Mouse (Mus musculus): ENCODE measurements around the gene Shisa3.

DNA sequence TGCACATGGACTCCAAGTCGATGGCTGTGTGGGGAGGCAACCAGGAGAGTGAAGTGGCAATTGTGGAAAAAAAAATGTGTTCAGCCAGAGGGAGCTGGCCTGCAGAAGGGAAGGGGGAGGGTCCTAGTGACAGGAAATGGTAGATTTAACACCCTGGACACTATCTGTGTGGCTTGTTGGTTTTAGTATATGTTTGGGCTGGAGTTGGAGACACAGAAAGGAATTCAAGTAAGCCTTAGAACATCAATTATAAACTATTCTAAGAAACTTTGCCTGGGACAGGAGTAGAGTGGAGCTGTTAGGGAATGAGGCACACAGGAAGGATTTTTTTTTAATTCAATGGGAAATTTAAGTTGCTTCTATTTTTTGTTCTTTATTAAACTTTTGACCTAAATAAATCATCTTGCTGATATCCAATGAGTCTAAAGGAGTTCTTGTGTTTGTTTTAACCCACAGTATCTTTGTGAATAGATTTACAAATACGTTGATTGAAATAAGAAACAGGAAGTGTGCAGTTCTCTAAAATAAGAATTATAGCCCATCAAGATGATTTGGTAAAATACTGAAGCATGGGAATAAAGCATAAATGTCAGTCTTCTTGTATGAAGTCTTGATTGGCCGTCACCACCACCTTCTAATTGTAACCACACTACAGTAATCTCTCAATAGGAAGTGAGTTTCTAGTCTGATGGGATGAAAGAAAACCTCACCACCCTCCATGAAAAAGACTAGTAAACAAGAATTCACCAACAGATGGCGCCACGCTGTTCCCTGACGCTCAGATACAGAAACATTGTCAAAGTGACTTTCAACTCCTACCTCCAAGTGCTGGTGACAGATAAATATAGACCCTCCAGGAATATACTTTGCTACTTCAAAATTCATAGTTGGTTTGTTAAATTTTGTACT, 27.7 kb upstream of the Shisa3 start:
- TF ChIP-seq CTCF (IDR thresholded peaks at IDR 0.05; ENCODE audit: low read depth, low read length) (no peak), GATA1 (IDR thresholded peaks at IDR 0.05; ENCODE audit: borderline replicate concordance, low read length) (no peak)
